Mouse (Mus musculus) bone marrow, adult 2 months (tissue): ENCODE measurements around the gene Srgap2. TPM values are rescaled to one million over a fixed set of nuclear protein-coding genes. Genes with fewer than 3 reads are reported as not detected.

Experiments used
- H3K27ac ChIP-seq: fragments of 200-500 bp; 2 replicates; pipeline ENCODE4 v1.5.1; 2012; ENCODE audit warnings: low read depth, mild to moderate bottlenecking, control low read depth, inconsistent platforms, low read length; ENCODE audit not compliant: control insufficient read depth, poor library complexity, insufficient read depth
- H3K4me1 ChIP-seq: fragments of 200-500 bp; 2 replicates; pipeline ENCODE4 v1.6.1; 2011; ENCODE audit warnings: low read length; ENCODE audit not compliant: control insufficient read depth, insufficient read depth
- H3K4me3 ChIP-seq: fragments of 200-500 bp; replicated peaks from 2 replicates; pipeline ENCODE3; 2011; ENCODE audit warnings: mild to moderate bottlenecking, low read depth, low read length, control low read depth; ENCODE audit not compliant: control insufficient read depth
- CTCF ChIP-seq: fragments of 200-500 bp; IDR thresholded peaks from 2 replicates; pipeline ENCODE4 v1.5.1; 2011; ENCODE audit warnings: low read length, control low read depth; ENCODE audit not compliant: control insufficient read depth, insufficient read depth
- POLR2A ChIP-seq: fragments of 200-500 bp; IDR thresholded peaks from 2 replicates; pipeline ENCODE4 v1.6.1; 2011; ENCODE audit warnings: low read depth, mild to moderate bottlenecking, control low read depth, low read length, borderline replicate concordance; ENCODE audit not compliant: control insufficient read depth
- WGBS: fragments of 180-500 bp; shearing (Covaris S2); methylation state at CpG from one replicate; pipeline ENCODE4 v1.1.7; 2018; 5-methylcytosine and 5-hydroxymethylcytosine counted together
- polyA plus RNA-seq: library from polyadenylated mRNA; stranded (reverse); fragments of >200 nt; gene quantifications from 2 replicates; pipeline ENCODE4 v1.2.4, GENCODE M21; 2011; ENCODE audit warnings: low replicate concordance; ENCODE audit not compliant: missing spikeins, insufficient read depth, insufficient read length

The Srgap2 gene
- polyA plus RNA-seq, 1 experiment, result 27.2 TPM

- WGBS, result 63% methylated on average over 3 of the region's 3 CpGs
- H3K4me3 ChIP-seq, result no peak overlapping the region
- TF ChIP-seq CTCF, result no peak
- no peak for TF ChIP-seq POLR2A
- H3K4me1 ChIP-seq, result no peaks in the 10 kb centered on the region; the same call in none of the 2 replicates
- H3K27ac ChIP-seq, result no peak overlapping the region
These were observed 104.1 kb downstream of the Srgap2 start for GRCm38 (mm10) chr1:131423061-131423460.

GRCm38 (mm10) chr1:131421113-131421512, 106.0 kb downstream of the Srgap2 start:
- no peak overlapping the region for H3K4me3 ChIP-seq
- no peak for TF ChIP-seq POLR2A
- no peak for TF ChIP-seq CTCF
- H3K4me1 ChIP-seq, result no peaks in the 10 kb centered on the region
- no peak overlapping the region for H3K27ac ChIP-seq

- WGBS, result 66% methylated on average over 4 of the region's 4 CpGs
- Histone ChIP-seq H3K27ac (no peak overlapping the region), H3K4me3 (no peak overlapping the region), H3K4me1 (no peaks in the 10 kb centered on the region)
- no peak for TF ChIP-seq POLR2A
- no peak for TF ChIP-seq CTCF
These were observed 106.5 kb downstream of the Srgap2 start for GRCm38 (mm10) chr1:131420660-131421059.

- TF ChIP-seq CTCF, result no peak
- no peak for TF ChIP-seq POLR2A
- WGBS, result 51% methylated on average over 3 of the region's 3 CpGs
- no peak overlapping the region for H3K4me3 ChIP-seq
- no peaks in the 10 kb centered on the region for H3K4me1 ChIP-seq
- H3K27ac ChIP-seq, result no peak overlapping the region
These were observed 107.8 kb downstream of the Srgap2 start for GRCm38 (mm10) chr1:131419307-131419706.

- WGBS, result 75% methylated on average over 5 of the region's 5 CpGs
- TF ChIP-seq CTCF (no peak), POLR2A (no peak)
- Histone ChIP-seq H3K4me1 (no peaks in the 10 kb centered on the region), H3K27ac (no peak overlapping the region), H3K4me3 (no peak overlapping the region)
These were observed 109.1 kb downstream of the Srgap2 start for GRCm38 (mm10) chr1:131417821-131418660.

GRCm38 (mm10) chr1:131417059-131417750, 109.9 kb downstream of the Srgap2 start:
- H3K27ac ChIP-seq, result no peak overlapping the region
- no peaks in the 10 kb centered on the region for H3K4me1 ChIP-seq
- no peak for TF ChIP-seq CTCF
- no peak for TF ChIP-seq POLR2A
- 83% methylated on average over 5 of the region's 5 CpGs for WGBS
- H3K4me3 ChIP-seq, result no peak overlapping the region

- WGBS, result 72% methylated on average over 3 of the region's 3 CpGs
- no peak for TF ChIP-seq POLR2A
- no peak for TF ChIP-seq CTCF
- H3K27ac ChIP-seq, result no peak overlapping the region
These were observed 123.6 kb downstream of the Srgap2 start for GRCm38 (mm10) chr1:131403567-131403966.

GRCm38 (mm10) chr1:131400844-131401243, 126.3 kb downstream of the Srgap2 start:
- TF ChIP-seq POLR2A, result no peak
- no peak for TF ChIP-seq CTCF
- H3K27ac ChIP-seq, result no peak overlapping the region
- H3K4me1 ChIP-seq, result no peaks in the 10 kb centered on the region
- 81% methylated on average over 3 of the region's 3 CpGs for WGBS
- no peak overlapping the region for H3K4me3 ChIP-seq

More at GRCm38 (mm10) chr1:131403567-131403966, 123.6 kb downstream of the Srgap2 start:
- H3K4me1 ChIP-seq, result no peaks in the 10 kb centered on the region
- H3K4me3 ChIP-seq, result no peak overlapping the region

- TF ChIP-seq POLR2A (no peak), CTCF (no peak)
- Histone ChIP-seq H3K4me3 (no peak overlapping the region), H3K4me1 (no peaks in the 10 kb centered on the region; the same call in 1 of the 2 replicates), H3K27ac (no peak overlapping the region)
These were observed 129.0 kb downstream of the Srgap2 start for GRCm38 (mm10) chr1:131398181-131398580.
